Mouse (Mus musculus) MEL-GATA-1-ER (cell line): ENCODE results near the gene Slc35e2.
"Not testable (repeated sequence)": the region's sequence is repeated elsewhere in the genome, so short reads cannot be mapped to it uniquely, and the experiment has no call there.

Experiments
- DNase-seq: peaks from one replicate; pipeline ENCODE4 v3.0.0-alpha.2; 2012; ENCODE audit warnings: low read depth; ENCODE audit errors: extremely low read depth

The Slc35e2 gene

DNA sequence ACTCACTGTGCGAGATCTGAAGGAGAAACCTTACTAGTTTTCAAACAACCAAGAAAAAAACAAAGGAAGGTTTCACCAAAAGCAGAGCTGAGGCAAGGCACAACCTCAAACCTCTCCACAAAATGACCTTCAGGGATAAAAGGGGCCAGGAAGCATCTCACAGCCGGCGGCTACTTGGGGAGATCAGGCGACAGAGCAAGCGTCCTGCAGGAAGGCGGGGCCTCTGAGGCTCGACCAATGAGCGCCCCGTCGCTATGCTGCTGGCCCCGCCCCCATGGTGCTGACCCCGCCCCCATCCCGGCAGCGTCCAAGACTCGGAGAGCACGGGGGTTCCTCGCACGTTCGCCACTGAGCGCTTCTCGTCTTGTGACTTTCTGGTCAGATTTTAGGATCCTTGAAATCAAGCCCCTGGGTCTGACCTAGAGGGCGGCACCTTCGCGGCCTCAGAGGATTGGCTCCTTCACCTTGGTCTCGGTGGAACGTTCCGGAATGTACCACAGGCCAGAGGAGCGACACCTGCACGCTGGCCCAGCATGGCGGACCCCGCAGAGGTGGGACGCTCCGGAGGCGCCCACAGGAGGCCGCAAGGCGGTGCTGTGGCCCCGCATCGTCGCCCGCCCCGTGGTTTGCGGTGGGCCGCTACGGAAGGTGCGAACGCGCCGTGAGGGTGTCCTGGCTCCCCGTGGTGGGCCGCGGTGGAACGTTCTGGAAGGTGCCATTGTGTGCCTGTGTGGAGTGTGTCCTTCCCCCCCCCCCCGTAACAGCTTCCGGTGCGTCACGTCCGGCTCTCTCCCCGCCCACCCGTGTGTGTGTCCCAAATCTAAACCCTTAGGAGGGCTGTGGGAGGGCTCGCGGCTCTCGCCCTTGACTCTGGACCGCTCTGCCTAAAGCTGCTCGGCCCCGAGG, at the start of gene Slc35e2:
Slc35e2 (plus strand) TSS at position 326 of the 906 bp plus-strand sequence.
- peak; percentile 82 for DNase-seq

DNA sequence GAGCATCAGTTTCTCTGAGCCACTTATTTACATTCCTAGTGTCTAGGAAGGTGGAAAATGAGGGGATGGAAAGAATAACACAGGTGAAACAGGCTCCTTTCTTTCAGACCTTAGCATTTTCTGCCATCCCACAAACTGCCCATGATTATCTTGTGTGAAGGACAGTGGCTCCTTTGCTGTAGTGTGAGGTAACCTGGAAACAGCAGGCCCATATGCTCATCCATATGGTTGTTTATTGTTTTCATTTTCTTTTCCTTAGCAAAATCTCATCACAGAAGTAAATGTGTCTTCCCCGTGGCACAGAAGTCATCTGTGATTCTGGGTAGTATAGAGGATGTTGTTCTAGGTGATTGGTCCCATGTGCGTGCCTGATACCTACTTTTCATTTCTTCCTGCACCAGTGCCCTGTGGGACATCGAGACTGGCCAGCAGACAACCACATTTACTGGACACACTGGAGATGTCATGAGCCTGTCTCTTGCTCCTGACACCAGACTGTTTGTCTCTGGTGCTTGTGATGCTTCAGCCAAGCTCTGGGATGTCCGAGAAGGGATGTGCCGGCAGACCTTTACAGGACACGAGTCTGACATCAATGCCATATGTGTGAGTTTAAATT, 48.2 kb upstream of the Slc35e2 start:
- DNase-seq = no peak

DNA sequence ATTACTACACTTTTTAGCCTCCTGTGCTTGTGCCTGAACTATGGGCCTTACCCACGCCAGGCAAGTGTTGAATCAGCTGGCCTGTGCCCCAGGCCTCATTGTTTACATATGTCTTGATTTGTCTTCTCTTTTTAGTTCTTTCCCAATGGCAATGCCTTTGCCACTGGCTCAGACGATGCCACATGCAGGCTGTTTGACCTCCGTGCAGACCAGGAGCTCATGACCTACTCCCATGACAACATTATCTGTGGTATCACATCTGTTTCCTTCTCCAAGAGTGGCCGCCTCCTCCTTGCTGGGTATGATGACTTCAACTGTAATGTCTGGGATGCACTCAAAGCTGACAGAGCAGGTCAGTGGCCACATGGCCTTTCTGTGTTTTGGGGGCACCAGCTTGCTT, 46.3 kb upstream of the Slc35e2 start:
- DNase-seq = no peak

DNA sequence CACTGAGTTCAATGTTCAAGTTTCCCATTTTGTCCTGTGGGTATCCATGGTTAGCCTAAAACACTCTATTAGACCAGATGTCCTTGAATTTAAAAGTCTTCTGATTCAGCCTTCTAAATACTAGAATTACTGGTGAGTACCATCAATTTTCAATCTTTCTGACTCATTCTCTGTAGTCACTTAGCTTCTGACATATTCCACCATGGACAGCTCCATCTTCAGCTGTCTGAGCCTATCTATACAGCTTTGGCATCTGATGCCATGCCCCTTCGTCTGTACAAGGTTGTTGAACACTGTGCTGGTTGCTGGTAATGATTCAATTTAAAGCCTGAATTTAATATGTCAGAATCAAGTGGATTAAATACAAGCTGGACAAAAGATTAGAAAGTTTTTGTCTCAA, 45.8 kb upstream of the Slc35e2 start:
- no peak for DNase-seq

DNA sequence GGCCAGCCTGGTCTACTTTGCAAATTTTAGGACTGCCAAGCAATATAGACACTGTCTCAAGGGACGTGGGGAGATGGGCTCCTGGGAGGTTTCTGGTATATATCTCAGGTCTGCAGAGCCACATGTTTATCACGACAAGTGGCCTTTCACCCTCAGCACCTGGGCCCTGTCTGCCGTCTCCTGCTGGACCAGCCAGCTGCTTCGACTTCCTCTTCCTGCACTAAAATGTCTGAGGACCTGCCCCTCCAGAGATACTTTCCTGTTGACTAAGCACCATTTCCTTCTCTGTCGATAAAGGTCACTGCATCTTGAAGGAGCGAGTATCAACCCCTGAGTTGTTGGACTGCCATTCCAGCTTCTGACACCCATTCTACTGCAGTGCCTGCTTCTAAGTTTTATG, 41.8 kb upstream of the Slc35e2 start:
- peak; percentile 24 for DNase-seq

DNA sequence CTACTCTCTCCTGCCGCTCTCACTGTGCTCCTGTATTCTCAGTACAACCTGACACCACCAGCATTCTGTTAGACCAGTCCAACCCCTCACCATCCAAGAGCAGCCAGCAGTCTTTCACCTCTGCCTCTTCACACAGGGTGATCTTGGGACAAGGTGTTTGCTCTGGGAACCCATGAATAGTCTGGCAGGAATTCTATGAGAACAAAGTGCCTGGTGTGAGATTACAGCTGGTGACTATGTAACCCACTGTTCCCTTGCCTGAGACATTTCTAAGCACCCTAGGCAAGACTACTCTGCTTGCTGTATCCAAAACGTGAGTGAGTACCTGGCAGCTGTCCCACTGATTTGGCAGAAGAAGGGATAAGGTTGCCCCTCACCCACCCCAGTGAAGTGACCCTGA, 40.3 kb upstream of the Slc35e2 start:
- DNase-seq = no peak

DNA sequence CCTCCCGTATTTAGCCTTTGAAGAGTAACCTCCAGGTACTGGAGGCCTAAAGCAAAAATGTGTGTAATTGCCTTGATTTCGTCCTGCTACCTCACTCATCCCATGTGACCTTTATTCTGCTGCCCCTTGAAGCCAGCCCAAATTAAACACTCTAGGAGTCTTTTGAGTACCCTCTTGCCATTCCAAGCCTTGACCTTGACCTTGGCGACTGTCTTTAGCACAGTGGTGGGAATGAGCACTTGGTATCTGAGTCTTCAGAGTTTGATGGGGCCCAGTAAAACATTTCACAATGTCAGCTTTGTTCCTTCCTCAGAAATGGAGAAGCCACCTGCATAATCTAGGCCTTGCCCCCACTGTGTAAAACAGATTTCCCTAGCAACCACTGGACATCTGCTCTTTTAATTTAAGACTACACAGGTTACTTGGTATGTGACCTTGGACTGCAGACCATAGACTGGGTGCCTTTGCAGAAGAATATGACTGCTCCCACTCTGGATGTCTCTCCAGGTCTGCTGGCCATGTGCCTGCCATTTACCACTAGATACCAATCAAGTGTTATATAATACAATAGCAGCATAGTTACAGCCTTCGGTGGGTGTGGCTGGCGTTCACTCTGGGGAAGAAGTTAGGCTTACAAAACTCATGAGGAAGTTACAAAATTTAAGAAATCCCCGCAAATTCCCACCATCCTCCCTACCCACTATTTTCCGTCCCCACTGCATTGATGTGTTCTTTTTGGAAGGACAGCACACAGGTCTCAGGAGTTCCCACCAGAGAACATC, 39.4 kb upstream of the Slc35e2 start, which contains the start of gene Nadk:
Nadk (plus strand) TSS at position 718 of the 782 bp plus-strand sequence.
- peak; percentile 55 for DNase-seq

DNA sequence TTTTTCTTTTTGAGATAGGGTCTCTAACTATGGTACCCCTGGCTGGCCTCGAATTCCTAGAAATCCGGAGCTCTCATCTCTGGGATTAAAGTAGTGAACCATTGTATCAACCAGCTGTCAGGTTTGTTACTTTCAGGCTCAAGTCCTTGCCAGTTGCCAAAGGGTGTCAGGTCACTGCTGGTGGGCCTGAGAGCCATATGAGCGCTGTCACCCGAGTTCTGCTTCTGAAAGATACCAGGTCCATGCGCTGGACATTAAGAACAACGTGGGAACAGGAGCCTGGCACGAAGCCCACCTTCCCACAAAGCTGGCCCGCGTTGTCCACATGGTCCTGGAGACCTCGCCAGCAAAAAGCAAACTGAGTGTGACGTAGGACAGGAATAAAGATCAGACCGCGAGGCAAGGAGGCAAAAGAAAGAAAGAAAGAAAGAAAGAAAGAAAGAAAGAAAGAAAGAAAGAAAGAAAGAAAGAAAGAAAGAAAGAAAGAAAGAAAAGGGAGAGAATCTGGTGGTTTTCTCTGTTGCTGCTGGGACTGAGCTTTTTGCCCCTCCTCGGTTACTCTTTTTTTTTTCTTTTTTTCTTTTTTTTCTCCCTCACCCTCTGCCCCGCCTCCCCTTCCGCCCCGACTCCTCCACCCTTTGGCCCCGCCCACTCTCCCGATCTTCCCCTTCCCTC, 38.4 kb upstream of the Slc35e2 start:
- DNase-seq = no peak

DNA sequence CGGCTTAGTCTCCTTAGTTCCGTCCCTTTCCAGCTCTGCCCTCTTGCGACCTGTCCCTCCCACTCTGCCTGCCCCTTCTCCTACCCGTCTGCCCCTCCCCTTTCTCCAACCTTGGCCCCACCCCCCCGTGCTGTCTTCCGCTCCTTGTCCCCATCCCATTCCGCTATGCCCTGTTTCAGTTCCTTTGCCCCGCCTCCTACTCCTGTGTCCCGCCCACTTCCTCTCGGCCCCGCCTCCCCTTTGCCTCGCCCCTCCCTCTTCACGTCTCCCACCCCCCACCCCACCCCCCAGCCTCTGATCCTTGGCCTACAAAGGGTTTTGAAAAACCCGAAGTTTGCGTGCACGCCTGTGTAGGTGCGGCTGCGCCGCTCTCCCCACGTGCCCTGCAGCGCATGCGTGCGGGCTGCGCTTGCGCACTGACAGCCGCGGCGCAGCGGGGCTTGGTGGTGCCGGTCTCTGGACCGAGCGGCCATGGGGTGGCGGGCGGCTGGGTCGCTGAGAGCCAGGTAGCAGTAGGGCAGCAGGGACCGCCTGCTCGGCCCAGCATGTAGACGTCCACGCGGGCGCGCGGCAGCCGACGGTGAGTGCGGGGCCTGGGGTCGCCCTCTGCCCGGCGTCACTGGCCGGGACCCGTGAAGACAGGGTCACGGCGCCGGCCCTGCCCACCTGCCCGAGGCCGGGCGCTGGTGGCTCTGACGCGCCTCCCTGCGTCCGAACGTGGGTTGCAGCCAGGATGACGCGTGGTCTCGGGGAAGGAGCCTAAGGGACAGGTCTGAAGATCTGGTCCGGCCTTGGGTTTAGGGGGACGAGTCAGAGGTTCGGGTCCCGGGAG, 37.6 kb upstream of the Slc35e2 start:
- DNase-seq = peak; percentile 93

DNA sequence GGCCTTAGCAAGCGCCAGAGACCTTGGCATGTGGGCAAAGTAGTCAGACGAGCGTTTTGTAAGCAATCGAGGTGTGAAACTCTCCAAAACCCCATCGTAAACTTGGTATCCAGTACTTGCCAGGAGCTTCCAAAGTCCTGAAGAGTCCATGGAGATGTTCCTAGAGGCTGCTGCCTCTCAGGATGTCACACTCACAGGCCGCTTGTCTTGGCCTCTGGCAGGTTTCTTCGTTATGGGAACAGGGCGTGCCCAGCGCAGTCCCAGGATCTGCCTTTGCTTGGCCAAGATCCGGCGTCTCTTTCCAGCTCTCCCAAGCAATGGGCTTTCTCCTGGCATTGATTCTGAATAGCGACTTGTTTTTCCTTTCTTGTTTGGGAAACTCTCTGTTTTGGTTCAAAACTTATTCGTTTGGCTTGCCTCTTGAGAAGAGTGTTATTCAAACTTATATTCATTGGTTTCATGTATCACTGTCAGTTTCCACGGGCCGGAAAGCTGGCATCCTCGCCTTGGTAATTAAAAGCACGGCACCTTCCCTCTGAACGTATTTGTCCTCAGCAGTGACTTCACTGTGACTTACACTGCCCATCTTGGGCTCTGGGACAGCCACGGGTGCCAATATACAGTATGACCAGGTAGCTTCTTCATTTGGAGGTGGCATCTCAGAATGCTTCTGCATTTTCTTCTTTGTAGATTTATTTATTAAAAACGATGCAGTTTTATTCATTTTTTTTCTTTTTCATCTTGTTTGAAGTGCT, 36.7 kb upstream of the Slc35e2 start:
- peak; percentile 36 for DNase-seq

DNA sequence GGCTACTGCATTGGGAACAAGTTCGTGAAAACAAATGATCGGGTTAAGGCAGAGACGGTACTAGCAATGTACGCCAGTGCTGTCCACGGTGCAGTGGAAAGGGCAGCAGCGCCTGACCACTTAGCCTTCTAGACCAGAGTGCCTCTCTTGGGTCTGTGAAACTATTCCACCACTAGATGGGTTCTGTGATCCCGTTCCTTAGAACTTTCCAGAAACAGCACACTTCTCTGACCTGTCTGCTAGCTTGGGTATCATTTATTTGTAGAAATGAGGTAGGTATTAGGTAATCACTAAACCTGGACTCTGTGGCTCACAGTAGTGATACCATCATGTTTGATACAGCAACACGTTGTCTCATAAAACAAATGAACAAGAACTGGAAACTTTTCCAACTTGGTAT, 34.7 kb upstream of the Slc35e2 start:
- DNase-seq = no peak

DNA sequence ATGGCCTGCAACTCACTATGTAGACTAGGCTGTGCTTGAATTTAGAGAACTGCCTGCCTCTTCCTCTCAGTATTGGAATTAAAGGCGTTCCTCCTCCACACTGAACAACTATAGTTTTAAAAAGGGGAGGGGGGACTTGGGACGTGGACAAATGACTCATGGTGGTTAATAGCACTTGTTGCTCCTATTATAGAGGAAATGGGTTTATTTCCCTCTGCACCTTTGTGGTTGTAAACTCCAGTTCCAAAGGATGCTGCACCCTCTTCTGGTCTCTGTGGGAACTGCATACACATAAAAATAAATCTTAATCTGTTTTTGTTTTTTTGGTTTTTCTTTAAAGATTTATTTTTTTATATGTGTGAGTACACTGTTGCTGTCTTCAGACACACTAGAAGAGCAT, 33.0 kb upstream of the Slc35e2 start:
- peak; percentile 36 for DNase-seq

DNA sequence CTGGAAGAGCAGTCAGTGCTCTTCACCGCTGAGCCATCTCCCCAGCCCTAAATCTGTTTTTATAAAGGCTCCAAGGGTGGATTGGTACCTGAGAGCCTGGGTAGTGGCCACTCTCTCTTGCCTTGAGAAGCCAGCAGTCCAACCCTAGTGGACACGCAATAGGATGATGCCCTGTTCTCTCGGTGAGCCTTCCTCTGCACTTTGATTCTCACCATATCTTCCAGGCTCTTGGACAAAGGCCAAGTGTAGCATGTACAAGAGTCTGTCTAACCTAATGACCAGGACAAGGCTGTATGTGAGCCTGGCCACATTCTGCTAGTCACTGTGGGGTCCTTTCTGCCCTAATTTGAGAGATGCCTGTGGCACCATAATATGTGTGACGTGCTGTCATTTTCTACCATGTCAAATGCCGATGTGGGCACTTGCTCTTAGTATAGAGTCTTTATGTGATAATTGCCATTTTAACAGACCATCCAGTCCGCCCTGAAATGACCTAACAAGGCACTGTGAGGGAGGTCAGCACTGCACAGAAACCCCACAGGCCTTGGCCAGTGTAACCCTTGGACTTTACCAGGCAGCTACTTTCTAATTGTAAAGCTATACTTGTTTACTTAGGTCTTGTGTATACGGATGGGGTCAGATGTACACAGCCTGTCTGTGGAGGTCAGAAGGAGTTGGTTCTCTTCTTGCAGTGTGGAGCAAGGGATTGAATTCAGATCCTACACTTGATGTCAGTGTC, 32.4 kb upstream of the Slc35e2 start:
- DNase-seq = no peak

DNA sequence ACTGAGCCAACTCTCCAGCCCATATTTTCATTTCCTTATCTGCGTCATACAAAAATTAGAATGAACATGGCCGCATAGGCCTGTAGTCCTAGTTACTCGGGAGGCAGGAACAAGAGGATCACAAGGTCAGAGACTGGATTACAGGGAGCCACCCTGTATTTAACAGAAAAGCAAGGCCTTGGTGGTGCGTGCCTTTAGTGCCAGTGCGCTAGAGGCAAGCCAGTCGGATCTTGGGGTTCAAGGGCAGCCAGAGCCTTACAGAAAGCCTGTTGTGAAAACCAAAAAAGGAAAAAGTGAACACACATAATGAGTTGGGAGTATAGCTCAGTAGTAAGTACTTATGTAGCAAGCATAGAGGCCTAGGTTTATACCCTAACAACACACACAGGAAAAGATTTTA, 31.4 kb upstream of the Slc35e2 start:
- no peak for DNase-seq

DNA sequence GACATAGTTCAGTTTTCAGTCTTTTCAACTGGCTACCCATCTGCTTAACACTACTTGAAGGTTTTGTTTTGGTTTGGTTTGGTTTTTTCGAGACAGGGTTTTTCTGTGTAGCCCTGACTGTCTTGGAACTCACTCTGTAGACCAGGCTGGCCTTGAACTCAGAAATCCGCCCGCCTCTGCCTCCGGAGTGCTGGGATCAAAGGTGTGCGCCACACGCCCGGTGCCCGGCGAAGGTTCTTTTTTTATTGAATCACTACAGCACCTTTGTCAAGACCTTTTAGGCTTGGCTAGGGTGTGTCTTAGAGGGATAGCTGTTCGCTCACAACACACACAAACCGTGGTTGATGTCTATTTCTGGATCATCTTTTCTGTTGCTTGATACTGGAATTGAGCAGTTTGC, 30.9 kb upstream of the Slc35e2 start:
- not testable (repeated sequence) for DNase-seq

DNA sequence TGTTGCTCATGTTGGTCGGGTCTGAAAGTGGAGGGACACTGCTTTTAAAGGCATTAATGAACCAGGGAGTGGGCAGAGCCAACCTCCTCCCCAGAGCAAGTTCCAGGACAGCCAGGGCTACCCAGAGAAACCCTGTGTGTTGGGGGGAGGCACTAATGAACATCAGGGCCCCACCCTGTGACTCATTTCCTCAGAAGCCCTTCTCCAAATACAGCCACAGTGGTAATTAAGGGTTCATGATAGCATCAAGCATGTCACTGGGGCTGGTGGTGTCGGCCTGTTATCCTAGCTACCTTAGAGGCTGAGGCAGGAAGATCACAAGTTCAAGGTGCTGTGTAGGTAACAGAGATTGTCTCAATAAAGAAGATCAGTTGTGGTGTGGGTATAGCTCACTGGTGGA, 29.8 kb upstream of the Slc35e2 start:
- DNase-seq = peak; percentile 50

DNA sequence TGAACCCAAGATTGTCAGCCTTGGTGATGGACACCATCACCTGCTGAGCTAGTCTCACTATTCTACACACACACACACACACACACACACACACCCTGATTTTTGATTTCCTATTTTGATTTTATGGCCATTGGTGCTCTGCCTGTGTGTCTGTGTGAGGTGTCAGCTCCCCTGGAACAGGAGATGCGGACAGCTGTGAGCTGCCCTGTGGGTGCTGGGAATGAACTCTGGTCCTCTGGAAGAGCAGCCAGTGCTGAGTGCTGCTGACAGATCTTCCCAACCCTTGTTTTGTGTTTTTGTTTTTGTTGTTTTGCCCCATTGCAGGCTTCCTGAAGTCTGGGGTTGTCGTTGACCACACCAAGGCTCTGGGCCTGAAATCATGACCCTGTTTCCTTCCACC, 28.1 kb upstream of the Slc35e2 start:
- DNase-seq = no peak

DNA sequence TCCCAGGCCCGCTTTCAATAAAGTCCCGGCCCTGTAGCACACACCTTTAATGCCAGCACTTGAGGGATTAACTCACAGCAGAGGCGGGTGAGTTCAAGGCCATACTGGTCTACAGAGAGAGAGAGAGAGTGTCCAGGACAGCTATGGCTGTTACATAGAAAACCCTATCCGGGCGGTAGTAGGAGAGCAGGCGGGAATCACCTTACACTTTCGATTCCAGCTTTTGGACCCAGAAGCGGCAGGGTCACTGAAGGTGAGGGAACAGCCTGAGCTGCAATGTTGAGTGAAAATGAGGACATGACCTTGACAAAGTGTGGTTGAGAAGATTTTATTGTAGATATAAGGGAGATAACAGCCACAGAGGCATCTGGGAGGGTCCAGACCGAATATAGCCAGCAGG, 27.3 kb upstream of the Slc35e2 start:
- no peak for DNase-seq

DNA sequence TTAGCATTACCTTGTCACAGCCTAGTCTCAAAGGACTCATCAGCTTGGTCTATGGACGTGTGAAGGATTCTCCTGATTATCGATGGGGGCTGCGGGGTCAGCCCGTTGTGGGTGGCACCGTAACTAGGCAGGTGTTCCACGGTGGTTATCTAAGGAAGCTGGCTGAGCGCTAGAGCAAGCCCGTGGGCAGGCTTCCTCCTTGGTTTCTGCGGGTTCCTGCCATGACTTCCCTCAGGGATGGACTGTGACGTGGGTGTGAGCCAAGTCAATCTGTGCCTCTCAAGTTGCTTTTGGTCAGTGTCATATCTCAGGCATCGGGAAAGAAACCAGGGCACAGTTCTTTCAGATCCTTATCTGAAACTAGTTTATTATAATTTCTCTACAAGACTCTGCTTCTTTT, 26.3 kb upstream of the Slc35e2 start:
- DNase-seq = no peak
